Mouse (Mus musculus) heart, postnatal 0 days (tissue): Measurements from ENCODE around the gene Tnfsf11.

ENCODE experiments used
- CTCF ChIP-seq: IDR thresholded peaks from 2 replicates; pipeline ENCODE4 v1.5.1; 2016; ENCODE audit warnings: antibody characterized with exemption, control low read depth, low read depth
- EP300 ChIP-seq: IDR thresholded peaks from 2 replicates; pipeline ENCODE4 v1.6.1; 2016; ENCODE audit warnings: antibody characterized with exemption, low read depth

DNA sequence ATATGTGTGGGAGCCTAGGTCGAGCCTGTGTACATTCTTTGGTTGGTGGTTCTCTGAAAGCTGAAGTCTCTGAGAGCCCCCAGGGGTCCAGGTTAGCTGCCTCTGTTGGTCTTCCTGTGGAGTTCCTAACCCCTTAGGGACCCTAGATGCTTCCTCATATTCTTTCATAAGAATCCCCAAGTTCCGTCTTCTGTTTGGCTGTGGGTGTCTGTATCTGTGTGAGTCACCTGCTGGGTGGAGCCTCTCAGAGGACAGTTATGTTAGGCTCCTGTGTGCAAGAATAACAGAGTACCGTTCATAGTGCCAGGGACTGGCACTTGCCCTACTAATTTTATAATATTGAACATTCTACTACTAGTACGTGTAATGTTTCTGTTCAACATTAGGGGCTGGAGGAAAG, 45.0 kb upstream of the Tnfsf11 start:
- no peak for TF ChIP-seq CTCF
- no peak for TF ChIP-seq EP300
